Mouse (Mus musculus) liver, embryonic 14.5 days (tissue): ENCODE results near the gene Luzp1. TPM values are rescaled to one million over a fixed set of nuclear protein-coding genes. Genes with fewer than 3 reads are reported as not detected.

Source experiments
- ATAC-seq: fragments of 200-750 bp; cut with Nextera tagmentation; 2 replicates; pipeline ENCODE4 v1.8.0; 2017; ENCODE audit warnings: moderate number of reproducible peaks, mild to moderate bottlenecking, moderate library complexity; ENCODE audit not compliant: insufficient read depth
- DNase-seq, 3 experiments: peaks; one replicate each; pipeline ENCODE4 v3.0.0-alpha.2; 2012 to 2013; ENCODE audit warnings: low read depth in 3 of 3, low spot score in 3 of 3
- H3K27ac ChIP-seq: fragments of 300-500 bp; sonication (generic); 2 replicates; pipeline ENCODE4 v1.5.1; 2014; ENCODE audit warnings: moderate library complexity, mild to moderate bottlenecking, control low read depth, inconsistent platforms
- H3K27me3 ChIP-seq: fragments of 300-500 bp; sonication (generic); 2 replicates; pipeline ENCODE4 v1.6.1; 2014; ENCODE audit warnings: mild to moderate bottlenecking, low read length, moderate library complexity; ENCODE audit not compliant: control insufficient read depth, insufficient read depth
- H3K36me3 ChIP-seq: fragments of 300-500 bp; sonication (generic); replicated peaks from 2 replicates; pipeline ENCODE4 v1.6.1; 2014; ENCODE audit warnings: low read depth; ENCODE audit not compliant: control insufficient read depth, insufficient read depth
- H3K4me1 ChIP-seq, 2 experiments: fragments of 200-500 bp in 1 of 2; fragments of 300-500 bp in 1 of 2; sonication (generic) in 1 of 2; replicated peaks; 2 replicates each; pipeline ENCODE4 v1.6.1; 2012 to 2014; ENCODE audit warnings: antibody characterized with exemption in 1 of 2, inconsistent platforms in 1 of 2, low read length in 1 of 2; ENCODE audit not compliant: control insufficient read depth in 2 of 2, insufficient read depth in 2 of 2
- H3K4me2 ChIP-seq: fragments of 300-500 bp; sonication (generic); 2 replicates; pipeline ENCODE4 v1.6.1; 2014; ENCODE audit warnings: low read depth, mild to moderate bottlenecking, control low read depth, moderate library complexity
- H3K4me3 ChIP-seq, 2 experiments: fragments of 200-500 bp in 1 of 2; fragments of 300-500 bp in 1 of 2; sonication (generic) in 1 of 2; 2 replicates each; pipeline ENCODE4 v1.5.1; 2012 to 2014; ENCODE audit warnings: low read depth in 2 of 2, low read length in 2 of 2, mild to moderate bottlenecking in 2 of 2, control low read depth in 1 of 2, inconsistent platforms in 1 of 2, moderate library complexity in 1 of 2; ENCODE audit not compliant: insufficient read depth in 1 of 2
- H3K9ac ChIP-seq: fragments of 300-500 bp; sonication (generic); replicated peaks from 2 replicates; pipeline ENCODE4 v1.6.1; 2014; ENCODE audit warnings: mild to moderate bottlenecking, control low read depth, moderate library complexity
- H3K9me3 ChIP-seq: fragments of 300-500 bp; sonication (generic); 2 replicates; pipeline ENCODE4 v1.6.1; 2016; ENCODE audit warnings: low read length, mixed read lengths; ENCODE audit not compliant: control insufficient read depth
- CTCF ChIP-seq: IDR thresholded peaks from 2 replicates; pipeline ENCODE4 v1.5.1; 2016; ENCODE audit warnings: antibody characterized with exemption, low read depth, control low read depth
- EP300 ChIP-seq: IDR thresholded peaks from 2 replicates; pipeline ENCODE4 v1.6.1; 2016; ENCODE audit warnings: antibody characterized with exemption, low read depth
- WGBS: fragments of 180-500 bp; shearing (Covaris S2); extraction: QIAGEN DNeasy Blood & Tissue Kit; methylation state at CpG from one replicate; pipeline ENCODE4 v1.1.7; 2014; ENCODE audit not compliant: insufficient replicate concordance; 5-methylcytosine and 5-hydroxymethylcytosine counted together
- polyA plus RNA-seq, 2 experiments: library from polyadenylated mRNA; depleted of rRNA in 1 of 2; stranded (reverse) in 1 of 2; unstranded in 1 of 2; fragments of >200 nt; fragmentation: Nextera tagmentation in 1 of 2; extraction: Ambion mirVana in 1 of 2; gene quantifications; 2 replicates each; pipeline versions ENCODE4 v1.2.1 to v1.2.3; 2012 to 2014

Gene Luzp1
- polyA plus RNA-seq, 2 experiments = 1.8 to 8.2 TPM

DNA sequence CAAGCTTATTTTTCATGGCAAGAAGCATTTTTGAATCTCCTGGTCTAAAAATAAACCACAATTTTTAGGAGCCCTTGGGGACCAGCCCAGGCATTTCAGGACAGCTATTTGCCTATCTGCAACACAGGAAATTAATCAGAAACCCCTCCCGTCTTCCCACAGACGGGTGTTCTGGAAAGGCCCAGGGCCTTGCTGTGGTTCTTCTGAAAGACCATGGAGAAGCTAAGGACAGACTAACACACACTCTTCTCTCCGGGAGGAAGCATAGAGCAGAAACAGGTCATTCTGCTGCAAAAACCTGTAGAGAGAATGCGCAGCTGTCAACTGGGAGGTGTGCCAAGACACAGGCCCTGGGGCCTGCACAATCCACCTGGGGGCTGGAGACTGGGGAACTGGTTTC is 3.3 kb upstream of the Luzp1 start:
- no peak overlapping the region for H3K9ac ChIP-seq
- no peak for TF ChIP-seq CTCF
- no peak for TF ChIP-seq EP300
- no peak overlapping the region for H3K4me2 ChIP-seq
- WGBS = 45% methylated on average over 4 of the region's 4 CpGs
- no peak for DNase-seq
- no peaks in the 10 kb centered on the region for H3K36me3 ChIP-seq
- H3K27me3 ChIP-seq = peaks cover 49% of the 10 kb centered on the region
- H3K4me3 ChIP-seq = no peak overlapping the region
- H3K9me3 ChIP-seq = no peaks in the 10 kb centered on the region
- ATAC-seq = no peak
- H3K4me1 ChIP-seq = peaks cover 2 to 23% of the 10 kb centered on the region in 2 experiments
- no peak overlapping the region for H3K27ac ChIP-seq

DNA sequence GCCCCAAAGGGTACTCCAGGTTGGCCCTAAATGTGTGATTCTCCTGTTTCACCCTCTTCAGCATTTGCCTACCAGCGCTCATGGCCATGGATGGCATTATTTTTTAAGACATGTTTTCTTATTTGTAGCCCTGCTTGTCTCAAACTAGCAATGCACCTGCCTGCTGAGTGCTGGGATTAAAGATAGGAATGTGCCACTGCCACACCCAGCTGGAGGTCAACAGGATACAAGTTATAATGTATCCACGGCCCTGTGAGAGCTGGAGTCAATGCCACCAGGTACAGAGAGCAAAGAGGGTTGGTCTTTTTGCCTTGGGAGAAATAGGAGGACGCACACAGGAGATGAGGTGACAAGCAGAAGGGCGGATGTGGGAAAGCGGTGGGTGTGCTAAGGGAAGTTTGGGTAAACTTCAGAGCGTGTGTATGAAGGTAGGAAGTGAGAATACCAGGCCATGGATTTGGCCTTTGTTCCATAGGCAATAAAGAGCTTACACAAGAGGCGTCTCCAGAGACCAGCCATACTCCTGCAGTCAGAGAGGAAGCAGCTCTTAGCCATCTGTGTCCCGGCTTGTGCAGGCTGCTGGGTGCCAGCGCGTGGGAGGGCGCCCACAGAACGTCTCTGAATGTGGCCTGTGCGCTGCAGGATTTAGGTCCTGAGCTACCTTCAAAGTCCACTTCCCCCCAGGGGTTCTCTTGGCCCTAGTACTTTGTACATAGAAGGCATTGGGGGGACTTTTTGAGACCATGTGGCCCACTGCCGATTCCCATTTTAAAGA is 821 bp upstream of the Luzp1 start:
- H3K27ac ChIP-seq = no peak overlapping the region
- H3K9ac ChIP-seq = no peak overlapping the region
- H3K4me1 ChIP-seq = peaks cover 2 to 16% of the 10 kb centered on the region in 2 experiments
- 66% methylated on average over 14 of the region's 14 CpGs for whole genome bisulfite sequencing
- H3K4me3 ChIP-seq = no peak overlapping the region
- no peaks in the 10 kb centered on the region for H3K36me3 ChIP-seq
- ATAC-seq (no peak), DNase-seq (no peak)
- peaks cover 33% of the 10 kb centered on the region for H3K27me3 ChIP-seq
- H3K4me2 ChIP-seq = peak overlapping the region; percentile 87
- H3K9me3 ChIP-seq = no peaks in the 10 kb centered on the region
- no peak for TF ChIP-seq CTCF
- TF ChIP-seq EP300 = no peak

DNA sequence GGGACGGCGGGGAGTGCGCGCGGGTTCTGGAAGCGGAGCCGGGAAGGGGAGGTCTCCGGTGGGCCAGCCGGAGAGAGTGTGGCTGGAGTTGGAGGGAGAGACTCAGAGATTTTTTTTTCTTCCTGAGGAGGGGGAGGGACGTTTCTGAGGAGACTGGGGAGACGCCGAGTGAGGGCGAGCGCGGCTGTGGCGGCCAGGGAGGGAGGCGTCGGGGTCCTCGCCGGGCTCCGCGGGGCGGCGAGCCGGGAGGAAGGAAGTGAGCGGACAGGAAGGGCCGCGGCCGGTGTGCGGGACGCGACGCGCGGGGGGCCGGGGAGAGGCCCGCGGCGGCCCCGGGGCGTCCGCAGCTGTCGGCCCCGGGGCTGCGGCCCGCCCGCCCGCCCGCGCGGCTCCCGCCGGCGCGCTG is 383 bp downstream of the Luzp1 start:
- Histone ChIP-seq H3K27ac (no peak overlapping the region), H3K27me3 (peaks cover 29% of the 10 kb centered on the region)
- no peak for DNase-seq

DNA sequence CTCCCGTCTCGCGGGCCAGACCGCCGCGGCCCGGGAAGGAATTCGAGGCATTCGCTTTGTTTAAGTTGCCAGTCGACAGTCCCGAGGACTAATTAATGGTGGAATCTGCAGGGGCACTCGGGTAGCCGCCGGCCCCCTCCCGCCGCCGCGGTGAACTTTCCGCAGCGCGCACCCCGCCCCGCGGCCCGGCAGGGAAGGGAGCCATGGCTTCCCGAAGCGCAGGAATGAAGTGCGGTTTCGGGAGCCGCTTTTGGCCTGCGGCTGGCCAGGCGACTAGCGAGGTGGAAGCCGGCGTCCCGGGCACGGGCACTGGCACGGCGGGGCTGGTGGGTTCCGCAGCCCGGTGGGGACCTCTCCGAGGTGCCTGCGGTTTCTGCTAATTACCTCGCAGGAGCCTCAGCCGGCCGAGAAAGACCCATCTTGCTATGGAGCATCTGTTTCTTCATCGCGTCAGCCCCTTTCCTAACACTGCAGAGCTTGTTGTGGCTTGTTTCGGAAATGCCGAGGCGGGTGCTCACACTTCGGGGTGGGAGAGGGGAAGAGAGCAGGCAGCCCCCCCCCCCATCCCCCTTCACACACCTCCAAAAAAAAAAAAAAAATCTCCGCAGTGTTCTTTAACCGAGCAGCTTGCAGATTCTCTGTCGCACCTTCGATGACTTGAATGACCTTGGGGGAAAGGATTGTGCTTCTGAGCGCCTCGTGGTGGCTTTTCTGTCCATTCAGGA is 948 bp downstream of the Luzp1 start:
- peak overlapping the region; percentile 87 for H3K4me2 ChIP-seq
- 0% methylated on average over 55 of the region's 58 CpGs for WGBS
- H3K36me3 ChIP-seq = no peaks in the 10 kb centered on the region
- DNase-seq = no peak
- no peak overlapping the region for H3K27ac ChIP-seq
- no peaks in the 10 kb centered on the region for H3K9me3 ChIP-seq
- peak overlapping the region; percentile 51 to 63 for H3K4me3 ChIP-seq
- peak overlapping the region; percentile 25 for H3K9ac ChIP-seq
- no peak for ATAC-seq
- TF ChIP-seq CTCF = no peak
- TF ChIP-seq EP300 = no peak
- H3K27me3 ChIP-seq = peaks cover 29% of the 10 kb centered on the region
- H3K4me1 ChIP-seq = peaks cover 2 to 14% of the 10 kb centered on the region in 2 experiments

More for the DNA sequence above, 383 bp downstream of the Luzp1 start:
- H3K4me2 ChIP-seq = peak overlapping the region; percentile 87
- H3K9me3 ChIP-seq = no peaks in the 10 kb centered on the region
- WGBS = under 1% methylated on average over 34 of the region's 55 CpGs
- peak; percentile 46 for ATAC-seq
- peaks cover 2 to 14% of the 10 kb centered on the region in 2 experiments for H3K4me1 ChIP-seq
- H3K9ac ChIP-seq = peak overlapping the region; percentile 25
- TF ChIP-seq EP300 (no peak), CTCF (no peak)
- peak overlapping the region; percentile 51 to 63 for H3K4me3 ChIP-seq
- no peaks in the 10 kb centered on the region for H3K36me3 ChIP-seq

DNA sequence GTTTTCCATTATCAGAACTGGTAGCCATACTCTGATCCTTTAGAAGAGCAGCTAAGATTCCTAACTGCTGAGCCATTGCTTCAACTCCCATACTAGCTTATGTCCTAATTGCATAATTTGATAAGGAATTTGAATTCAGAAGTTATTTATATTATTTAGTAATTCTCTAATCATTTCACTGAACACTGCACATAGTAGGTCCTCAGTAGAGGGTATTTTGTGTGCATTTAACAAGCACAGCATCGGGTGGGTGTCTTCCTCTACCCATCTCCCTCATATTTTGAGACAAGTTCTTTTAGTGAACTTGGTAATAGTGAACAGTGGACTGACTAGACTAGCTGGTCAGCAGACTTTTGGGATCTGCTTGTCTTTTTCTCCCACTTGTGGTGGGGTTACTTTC is 7.1 kb downstream of the Luzp1 start:
- Histone ChIP-seq H3K4me1 (no peaks in the 10 kb centered on the region), H3K4me2 (no peak overlapping the region), H3K36me3 (no peaks in the 10 kb centered on the region), H3K4me3 (no peak overlapping the region), H3K27ac (no peak overlapping the region), H3K9ac (no peak overlapping the region), H3K27me3 (peaks cover 4% of the 10 kb centered on the region), H3K9me3 (no peaks in the 10 kb centered on the region)
- ATAC-seq (no peak), DNase-seq (no peak)
- TF ChIP-seq CTCF = no peak
- no peak for TF ChIP-seq EP300
- 59% methylated on average over 1 of the region's 1 CpGs for WGBS
